Comparison of ENCODE assay signal across 8 mouse cellular contexts in genomic region chr1:132758656-132759370, GRCm38 (mm10). TPM values are rescaled to one million over a fixed set of nuclear protein-coding genes. Genes with fewer than 3 reads are reported as not detected.
DNase-seq lines count a peak whose midpoint lies in the region; ATAC-seq lines count a peak whose summit lies in the region.

No protein-coding gene starts in this region.

- peak overlapping the region; percentile 54 for H3K4me2 ChIP-seq in hindbrain, embryonic 16.5 days (ENCODE audit: low read length)

- peak overlapping the region; percentile 20; the same call in 1 of the 2 replicates for H3K27ac ChIP-seq in hindbrain, embryonic 16.5 days (ENCODE audit: low read depth, low read length)

- H3K4me3 ChIP-seq in hindbrain, embryonic 16.5 days (ENCODE audit: low read length), result peak overlapping the region; percentile 31

- H3K36me3 ChIP-seq in hindbrain, embryonic 16.5 days (ENCODE audit: control insufficient read depth, insufficient read depth, low read length), result no peaks in the 10 kb centered on the region

- H3K9me3 ChIP-seq in hindbrain, embryonic 16.5 days (ENCODE audit: control insufficient read depth, low read length), result no peaks in the 10 kb centered on the region

- WGBS in hindbrain, embryonic 16.5 days, result 6% methylated on average over 24 of the region's 24 CpGs

- ATAC-seq in hindbrain, embryonic 16.5 days, result peak; percentile 93

- peak; percentile 52 to 58 for DNase-seq in adrenal gland, adult 18-20 months (ENCODE audit: low spot score in 2 of 2)
- peak; percentile 85 to 89 for DNase-seq in cerebellum, postnatal 25 days
- DNase-seq in frontal cortex, postnatal 25 days (ENCODE audit: low spot score in 2 of 2), result peak; percentile 73 to 74
- peak; percentile 69 for DNase-seq in left cerebral cortex, adult 11 months (ENCODE audit: low spot score)
- DNase-seq in lung, postnatal 25 days (ENCODE audit: low spot score), result peak; percentile 14
- DNase-seq in right cerebral cortex, adult 18-20 months, result peak; percentile 84
- DNase-seq in T-cell, adult 2 months (ENCODE audit: low spot score), result no peak

- peak overlapping the region; percentile 28 for H3K9ac ChIP-seq in hindbrain, embryonic 16.5 days (ENCODE audit: low read depth, low read length)

- H3K27me3 ChIP-seq in hindbrain, embryonic 16.5 days (replicated peaks; ENCODE audit: control insufficient read depth, insufficient read depth, low read length), result no peaks in the 10 kb centered on the region

- peaks cover 6% of the 10 kb centered on the region for H3K4me1 ChIP-seq in hindbrain, embryonic 16.5 days (ENCODE audit: control insufficient read depth, insufficient read depth, low read depth, low read length)

RNA-seq across cellular contexts. Expression of gene Nfasc, which starts 17.2 kb away (rescaled TPM):
- 1 to 10 TPM; 3.4 to 5.2 TPM for total RNA-seq in adrenal gland, adult 18-20 months (2021)
- polyA plus RNA-seq in hindbrain, embryonic 16.5 days (2015; fragmentation: Nextera tagmentation; extraction: Ambion mirVana), result 36.1 and 40.0 TPM in 2 replicates
